Mouse (Mus musculus) megakaryocyte, embryonic 14.5 days (primary cell): Measurements from ENCODE around the gene Eno1. TPM values are rescaled to one million over a fixed set of nuclear protein-coding genes. Genes with fewer than 3 reads are reported as not detected.

Experiments used
- H3K27me3 ChIP-seq: replicated peaks from 2 replicates; pipeline ENCODE3; 2012; ENCODE audit warnings: inconsistent platforms
- H3K36me3 ChIP-seq: replicated peaks from 2 replicates; pipeline ENCODE3; 2012; ENCODE audit warnings: low read length, inconsistent platforms, mixed read lengths
- H3K4me1 ChIP-seq: 2 replicates; pipeline ENCODE4 v1.6.1; 2012; ENCODE audit warnings: inconsistent platforms
- H3K4me3 ChIP-seq: replicated peaks from 2 replicates; pipeline ENCODE3; 2012; ENCODE audit warnings: moderate library complexity, mild to moderate bottlenecking, inconsistent platforms
- H3K9me3 ChIP-seq: 2 replicates; pipeline ENCODE4 v1.6.1; 2012; ENCODE audit warnings: inconsistent platforms
- FLI1 ChIP-seq: IDR thresholded peaks from 2 replicates; pipeline ENCODE4 v1.6.1; 2012; ENCODE audit warnings: low read length, inconsistent platforms, mixed read lengths
- GATA1 ChIP-seq: IDR thresholded peaks from 3 replicates; pipeline ENCODE4 v1.6.1; 2012; ENCODE audit warnings: mixed read lengths, low read length, inconsistent platforms, borderline replicate concordance
- polyA plus RNA-seq: library from polyadenylated mRNA; stranded (reverse); fragments of >175 nt; gene quantifications from 2 replicates; pipeline ENCODE4 v1.2.3, GENCODE M21; 2012; ENCODE audit warnings: low replicate concordance; ENCODE audit not compliant: insufficient read depth

Eno1 gene
- polyA plus RNA-seq, 1 experiment: 2,192 TPM

- peaks cover 20% of the 10 kb centered on the region for H3K36me3 ChIP-seq
- no peaks in the 10 kb centered on the region for H3K9me3 ChIP-seq
- TF ChIP-seq GATA1: no peak
- TF ChIP-seq FLI1: no peak
- H3K4me1 ChIP-seq: peaks cover 58% of the 10 kb centered on the region
- H3K27me3 ChIP-seq: peaks cover 8% of the 10 kb centered on the region
- H3K4me3 ChIP-seq: no peak overlapping the region
Measured at GRCm38 (mm10) chr4:150235585-150235984, 936 bp upstream of the Eno1 start.

- peaks cover 6% of the 10 kb centered on the region for H3K27me3 ChIP-seq
- no peak for TF ChIP-seq FLI1
- TF ChIP-seq GATA1: no peak
- H3K9me3 ChIP-seq: no peaks in the 10 kb centered on the region
- H3K36me3 ChIP-seq: peaks cover 24% of the 10 kb centered on the region
- H3K4me3 ChIP-seq: peak overlapping the region; percentile 97
- H3K4me1 ChIP-seq: peaks cover 58% of the 10 kb centered on the region
Measured at GRCm38 (mm10) chr4:150236031-150236430, 490 bp upstream of the Eno1 start.

- TF ChIP-seq FLI1 (no peak), GATA1 (no peak)
- Histone ChIP-seq H3K4me1 (peaks cover 75% of the 10 kb centered on the region), H3K9me3 (no peaks in the 10 kb centered on the region), H3K4me3 (peak overlapping the region; percentile 97), H3K36me3 (peaks cover 42% of the 10 kb centered on the region), H3K27me3 (no peaks in the 10 kb centered on the region)
Measured at GRCm38 (mm10) chr4:150237636-150238361, 1.3 kb downstream of the Eno1 start.

- H3K27me3 ChIP-seq: no peaks in the 10 kb centered on the region
- peak overlapping the region; percentile 97 for H3K4me3 ChIP-seq
- H3K4me1 ChIP-seq: peaks cover 82% of the 10 kb centered on the region
- no peaks in the 10 kb centered on the region for H3K9me3 ChIP-seq
- TF ChIP-seq FLI1 (no peak), GATA1 (no peak)
- H3K36me3 ChIP-seq: peaks cover 50% of the 10 kb centered on the region
Measured at GRCm38 (mm10) chr4:150238433-150239086, 2.0 kb downstream of the Eno1 start.

GRCm38 (mm10) chr4:150239087-150239480 lies 2.6 kb downstream of the Eno1 start:
- Histone ChIP-seq H3K27me3 (no peaks in the 10 kb centered on the region), H3K36me3 (peaks cover 55% of the 10 kb centered on the region), H3K4me3 (peak overlapping the region; percentile 97), H3K9me3 (no peaks in the 10 kb centered on the region), H3K4me1 (peaks cover 88% of the 10 kb centered on the region)
- TF ChIP-seq GATA1: no peak
- no peak for TF ChIP-seq FLI1

- TF ChIP-seq FLI1: no peak
- Histone ChIP-seq H3K4me1 (peaks cover 88% of the 10 kb centered on the region), H3K27me3 (no peaks in the 10 kb centered on the region), H3K36me3 (peaks cover 59% of the 10 kb centered on the region), H3K4me3 (peak overlapping the region; percentile 97), H3K9me3 (no peaks in the 10 kb centered on the region)
Measured at GRCm38 (mm10) chr4:150239503-150239902, 3.0 kb downstream of the Eno1 start.

GRCm38 (mm10) chr4:150239951-150240368 lies 3.4 kb downstream of the Eno1 start:
- Histone ChIP-seq H3K27me3 (no peaks in the 10 kb centered on the region), H3K9me3 (no peaks in the 10 kb centered on the region), H3K4me3 (peak overlapping the region; percentile 97), H3K36me3 (peaks cover 64% of the 10 kb centered on the region), H3K4me1 (peaks cover 88% of the 10 kb centered on the region)
- TF ChIP-seq GATA1: no peak
- no peak for TF ChIP-seq FLI1

GRCm38 (mm10) chr4:150240381-150240886 lies 3.9 kb downstream of the Eno1 start:
- Histone ChIP-seq H3K4me1 (peaks cover 87% of the 10 kb centered on the region), H3K27me3 (no peaks in the 10 kb centered on the region), H3K36me3 (peaks cover 67% of the 10 kb centered on the region), H3K9me3 (no peaks in the 10 kb centered on the region), H3K4me3 (peak overlapping the region; percentile 97)
- TF ChIP-seq GATA1: no peak

- Histone ChIP-seq H3K4me3 (peak overlapping the region; percentile 97), H3K4me1 (peaks cover 89% of the 10 kb centered on the region), H3K27me3 (no peaks in the 10 kb centered on the region), H3K9me3 (no peaks in the 10 kb centered on the region), H3K36me3 (peaks cover 80% of the 10 kb centered on the region)
- TF ChIP-seq GATA1 (no peak), FLI1 (no peak)
Measured at GRCm38 (mm10) chr4:150241708-150242107, 5.2 kb downstream of the Eno1 start.

- Histone ChIP-seq H3K4me1 (peaks cover 92% of the 10 kb centered on the region), H3K36me3 (peaks cover 90% of the 10 kb centered on the region), H3K27me3 (no peaks in the 10 kb centered on the region), H3K9me3 (no peaks in the 10 kb centered on the region), H3K4me3 (peak overlapping the region; percentile 59)
- TF ChIP-seq FLI1: no peak
- no peak for TF ChIP-seq GATA1
Measured at GRCm38 (mm10) chr4:150242745-150243144, 6.2 kb downstream of the Eno1 start.
